Mouse (Mus musculus): Measurements from ENCODE around the gene Grin3a.

DNA sequence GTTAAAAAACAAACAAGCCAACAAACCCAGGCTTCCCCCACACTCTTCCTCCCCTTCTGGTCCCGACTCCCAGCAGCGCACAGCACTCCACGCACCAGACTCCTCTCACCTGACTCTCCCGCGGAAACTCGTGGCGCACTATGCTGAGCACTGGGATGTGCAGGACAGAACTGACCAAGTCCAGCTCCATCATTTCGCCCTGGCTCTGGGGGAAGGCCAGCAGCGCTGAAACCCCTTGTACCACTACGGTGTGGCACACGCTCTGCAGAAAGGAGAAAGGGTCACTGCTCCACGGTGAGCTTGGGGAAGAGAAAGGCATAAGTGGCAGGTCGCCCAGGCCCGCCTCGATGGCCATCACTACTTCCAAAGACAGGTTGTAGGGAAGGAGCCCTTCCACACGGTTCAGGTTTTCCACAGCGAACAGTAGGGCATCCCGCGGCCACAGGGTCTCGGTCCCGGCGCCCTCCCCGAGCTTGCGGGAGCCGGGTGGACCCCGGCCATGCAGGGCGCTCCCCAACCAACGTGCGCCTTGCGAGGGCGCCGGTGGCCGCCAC lies 1.2 kb downstream of the Grin3a start:
- no peak for TF ChIP-seq CTCF (IDR thresholded peaks at IDR 0.05 in 2 of 3, conservative IDR thresholded peaks at IDR 0.05 in 1 of 3; ENCODE audit: control insufficient read depth in 1 of 3, insufficient read depth in 1 of 3, low read depth in 2 of 3, low read length in 3 of 3, poor library complexity in 1 of 3, severe bottlenecking in 1 of 3)
- TF ChIP-seq HCFC1 (IDR thresholded peaks at IDR 0.05; ENCODE audit: low read depth, low read length): no peak
- TF ChIP-seq CHD2 (IDR thresholded peaks at IDR 0.05; ENCODE audit: low read length): no peak
- no peak for TF ChIP-seq SMC3 (IDR thresholded peaks at IDR 0.05; ENCODE audit: low read depth, low read length)
- TF ChIP-seq MYC (IDR thresholded peaks at IDR 0.05; ENCODE audit: low read depth, low read length): no peak
- no peak for TF ChIP-seq POLR2A (IDR thresholded peaks at IDR 0.05; ENCODE audit: control insufficient read depth in 1 of 2, insufficient read depth in 1 of 2, low read depth in 1 of 2, low read length in 2 of 2, poor library complexity in 1 of 2)
